Mouse (Mus musculus) embryonic fibroblast, embryonic 13.5 days (primary cell): Measurements from ENCODE around the gene Ppp4r3a.

ENCODE experiments used
- CTCF ChIP-seq: IDR thresholded peaks from 2 replicates; pipeline ENCODE4 v1.5.1; 2011; ENCODE audit warnings: mild to moderate bottlenecking, control low read depth, low read length, moderate library complexity, borderline replicate concordance; ENCODE audit not compliant: insufficient read depth
- POLR2A ChIP-seq: IDR thresholded peaks from 2 replicates; pipeline ENCODE4 v1.6.1; 2011; ENCODE audit warnings: low read depth, mild to moderate bottlenecking, control low read depth, low read length, moderate library complexity

- TF ChIP-seq CTCF: no peak
- no peak for TF ChIP-seq POLR2A
Measured at GRCm38 (mm10) chr12:101087406-101087805, 3.9 kb upstream of the Ppp4r3a start.
